Mouse (Mus musculus) right cerebral cortex, postnatal 4 days (tissue): ENCODE measurements around the gene Serf1.
"Not testable (repeated sequence)": the region's sequence is repeated elsewhere in the genome, so short reads cannot be mapped to it uniquely, and the experiment has no call there.

Experiments used
- DNase-seq: peaks from one replicate; pipeline ENCODE4 v3.0.0-alpha.2; 2022

The Serf1 gene

GRCm38 (mm10) chr13:100107652-100108472 is at the start of gene Serf1:
TSS of gene Serf1 (plus strand) at chr13:100108012.
- DNase-seq, result peak; percentile 82

- DNase-seq, result no peak
Observed at GRCm38 (mm10) chr13:100063936-100064335, 43.9 kb upstream of the Serf1 start.

DNA sequence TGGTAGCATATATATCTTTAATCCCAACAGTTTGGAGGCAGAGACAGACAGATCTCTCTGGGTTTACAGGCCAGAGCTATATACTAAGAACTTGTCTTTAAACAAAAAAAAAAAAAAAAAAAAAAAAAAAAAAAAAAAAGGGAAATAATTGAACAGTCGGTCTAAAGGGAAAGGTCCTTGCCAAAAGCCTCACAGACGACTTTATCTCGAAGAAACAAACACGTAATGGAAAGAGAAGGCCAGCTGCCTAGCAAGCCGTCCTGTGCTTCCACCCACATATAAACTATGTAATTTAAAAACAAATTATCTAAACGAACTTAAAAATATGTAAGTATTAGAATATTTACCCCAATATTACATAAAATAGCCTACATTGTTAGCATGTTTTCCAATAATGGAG is 40.0 kb upstream of the Serf1 start:
- no peak for DNase-seq

- DNase-seq, result no peak
Observed at GRCm38 (mm10) chr13:100071473-100071872, 36.3 kb upstream of the Serf1 start.

DNA sequence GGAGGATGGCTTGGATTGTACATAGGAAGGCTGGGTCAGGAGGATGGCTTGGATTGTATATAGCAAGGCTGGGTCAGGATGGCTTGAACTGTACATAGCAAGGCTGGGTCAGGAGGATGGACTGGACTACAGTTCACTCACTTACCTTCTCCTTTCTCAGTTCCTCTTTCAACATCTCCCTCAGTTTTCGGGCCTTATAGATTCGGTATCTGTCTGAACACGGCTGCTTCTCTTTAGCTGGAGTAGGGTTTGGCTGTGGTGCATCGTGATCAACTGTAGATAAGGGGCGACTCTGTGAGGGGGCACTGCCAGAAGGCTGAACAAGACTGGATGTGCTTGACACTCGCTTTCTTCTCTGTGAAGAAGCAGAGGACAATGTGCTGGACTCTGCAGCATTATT is 9.0 kb upstream of the Serf1 start:
- no peak for DNase-seq

GRCm38 (mm10) chr13:100103052-100103658 is 4.7 kb upstream of the Serf1 start:
- DNase-seq, result no peak

DNA sequence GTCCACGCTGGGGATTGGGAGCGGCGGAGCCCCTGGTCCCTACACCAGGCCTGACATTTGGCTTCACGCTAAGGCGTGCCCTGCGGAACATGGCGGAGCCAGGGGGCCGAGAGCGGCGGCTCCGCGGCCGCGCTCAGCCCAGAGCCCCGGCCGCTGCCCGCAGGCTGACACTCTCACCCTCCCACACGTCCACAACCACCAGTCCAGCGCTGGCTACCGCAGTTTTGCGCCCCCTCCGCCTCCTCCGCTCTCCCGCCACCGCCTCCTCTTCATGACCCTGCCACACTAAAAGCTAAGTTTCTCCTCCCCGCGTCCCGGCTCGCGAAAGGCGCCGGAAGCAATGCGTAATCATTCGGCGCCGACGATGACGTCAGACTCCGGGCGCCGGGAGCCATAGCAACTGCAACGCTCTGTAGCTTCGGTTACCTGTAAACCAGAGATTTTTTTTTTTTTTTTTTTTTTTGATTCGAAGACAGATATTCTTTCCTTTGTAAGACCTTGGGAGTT is 4.0 kb upstream of the Serf1 start, which contains the start of gene Bdp1:
TSS of gene Bdp1 (minus strand) at position 323 of the 507 bp plus-strand sequence.
- DNase-seq, result peak; percentile 96

GRCm38 (mm10) chr13:100112218-100112972 is 4.6 kb downstream of the Serf1 start:
- DNase-seq, result no peak

DNA sequence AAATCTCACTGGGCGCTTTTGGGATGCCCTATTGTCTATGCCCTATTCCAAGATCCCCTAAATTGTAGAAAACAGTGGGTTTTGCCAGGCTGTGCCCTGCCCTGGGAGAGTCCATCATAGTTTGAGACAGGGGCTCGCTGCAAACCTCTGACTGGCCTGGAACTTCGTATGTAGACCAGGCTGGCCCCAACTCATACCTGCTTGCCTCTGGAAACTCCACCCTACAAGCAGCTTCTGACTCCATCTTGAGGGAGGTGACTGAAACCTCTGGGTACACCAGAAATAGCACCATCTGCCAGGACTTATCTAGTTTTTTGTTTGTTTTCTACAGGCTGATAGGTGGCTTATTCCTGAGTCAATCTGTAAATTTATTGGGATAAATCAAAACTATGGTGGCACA is 16.2 kb downstream of the Serf1 start:
- no peak for DNase-seq

- DNase-seq, result peak; percentile 86
Observed at GRCm38 (mm10) chr13:100124423-100125257, 16.8 kb downstream of the Serf1 start, which contains the start of gene Smn1. TSS of gene Smn1 (plus strand) at chr13:100124852.

GRCm38 (mm10) chr13:100125258-100125643 is 17.4 kb downstream of the Serf1 start:
- DNase-seq, result no peak

DNA sequence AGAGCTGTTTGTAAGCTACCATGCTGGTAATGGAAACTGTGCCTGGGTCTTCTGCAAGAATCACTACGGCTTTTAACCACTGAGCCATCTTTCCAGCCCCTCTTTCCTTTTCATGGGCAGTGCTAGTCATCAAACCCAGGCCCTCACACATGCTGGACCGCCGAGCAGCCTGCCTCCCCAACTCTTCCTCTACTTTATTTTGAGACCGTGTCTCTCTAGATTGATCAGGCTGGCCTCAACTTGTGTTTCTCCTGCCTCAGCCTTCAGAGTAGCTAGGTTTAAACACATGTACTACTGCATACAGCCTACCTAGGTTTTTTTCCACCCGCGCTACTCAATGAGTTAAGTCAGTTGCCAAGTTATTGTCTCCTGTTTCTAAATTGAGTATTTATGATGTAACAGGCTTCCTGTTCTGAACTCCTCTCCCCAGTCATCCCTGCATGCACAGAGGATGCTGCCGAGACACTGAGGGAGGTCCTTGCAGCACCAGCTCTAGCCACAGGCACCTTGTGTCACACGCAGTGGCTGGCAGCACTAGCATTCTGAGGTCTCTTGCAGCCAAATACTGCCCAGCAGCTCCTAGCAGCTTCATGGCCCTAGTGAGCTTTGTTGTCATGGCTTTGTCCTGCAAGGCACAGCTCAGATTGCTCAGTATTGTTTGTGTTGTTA is 34.0 kb downstream of the Serf1 start:
- DNase-seq, result no peak

DNA sequence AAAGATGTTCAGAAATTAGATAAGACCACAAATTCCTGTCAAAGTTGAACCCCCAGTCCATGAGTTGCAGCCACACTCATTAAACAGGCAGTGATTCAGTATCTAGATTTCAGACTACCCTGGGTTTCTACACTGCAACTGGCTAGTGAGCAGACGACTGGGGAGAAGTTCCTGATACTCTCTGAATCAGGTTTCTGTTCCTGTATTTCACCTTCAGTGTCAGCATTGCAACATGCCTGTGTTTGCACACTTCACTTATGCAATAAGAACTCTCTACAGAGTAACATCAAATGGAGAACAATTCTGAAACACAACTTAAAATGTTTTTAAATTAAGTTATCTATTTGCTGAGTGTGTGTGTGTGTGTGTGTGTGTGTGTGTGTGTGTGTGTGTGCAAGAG is 44.8 kb downstream of the Serf1 start:
- no peak for DNase-seq

DNA sequence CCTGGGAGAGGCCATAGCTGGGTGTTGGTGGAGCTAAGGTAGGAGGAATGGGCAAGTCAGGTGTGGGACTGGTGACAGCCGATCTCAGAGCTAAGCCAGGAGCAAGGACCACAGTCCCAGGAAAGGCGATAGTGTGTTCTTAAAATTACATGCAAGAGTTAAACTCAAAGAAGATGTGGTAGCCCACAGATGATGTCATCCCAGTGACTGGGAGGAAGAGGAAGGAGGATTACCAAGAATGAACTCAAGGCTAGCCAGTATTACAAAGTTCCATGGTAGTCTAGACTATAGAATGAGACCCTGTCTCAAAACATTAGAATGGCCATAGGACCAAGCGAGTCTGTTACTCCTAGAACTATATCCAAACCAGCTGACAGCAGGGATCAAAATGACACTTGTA is 48.8 kb downstream of the Serf1 start:
- DNase-seq, result no peak

- not testable (repeated sequence) for DNase-seq
Observed at GRCm38 (mm10) chr13:100161171-100161870, 53.5 kb downstream of the Serf1 start.

- DNase-seq, result not testable (repeated sequence)
Observed at GRCm38 (mm10) chr13:100162467-100162866, 54.7 kb downstream of the Serf1 start.
